Mouse (Mus musculus) heart, embryonic 15.5 days (tissue): ENCODE data around the gene Olfr1044. TPM values are rescaled to one million over a fixed set of nuclear protein-coding genes. Genes with fewer than 3 reads are reported as not detected.
"Not testable (repeated sequence)": the region's sequence is repeated elsewhere in the genome, so short reads cannot be mapped to it uniquely, and the experiment has no call there.

Experiments used
- ATAC-seq: fragments of 200-750 bp; cut with Nextera tagmentation; replicated peaks from 2 replicates; pipeline ENCODE4 v1.8.0; 2017; ENCODE audit warnings: low read depth, moderate TSS enrichment; ENCODE audit not compliant: insufficient number of reproducible peaks, insufficient read depth, low FRiP score
- H3K27ac ChIP-seq: fragments of 300-500 bp; sonication (generic); 2 replicates; pipeline ENCODE4 v1.5.1; 2015; ENCODE audit warnings: mild to moderate bottlenecking, inconsistent platforms
- H3K27me3 ChIP-seq: fragments of 300-500 bp; sonication (generic); 2 replicates; pipeline ENCODE4 v1.6.1; 2015; ENCODE audit warnings: inconsistent platforms
- H3K36me3 ChIP-seq: fragments of 300-500 bp; sonication (generic); 2 replicates; pipeline ENCODE4 v1.6.1; 2015; ENCODE audit warnings: mild to moderate bottlenecking, inconsistent platforms
- H3K4me1 ChIP-seq: fragments of 300-500 bp; sonication (generic); replicated peaks from 2 replicates; pipeline ENCODE4 v1.6.1; 2015; ENCODE audit warnings: inconsistent platforms
- H3K4me2 ChIP-seq: fragments of 300-500 bp; sonication (generic); 2 replicates; pipeline ENCODE4 v1.6.1; 2015; ENCODE audit warnings: inconsistent platforms, mild to moderate bottlenecking, moderate library complexity
- H3K4me3 ChIP-seq: fragments of 300-500 bp; sonication (generic); 2 replicates; pipeline ENCODE4 v1.5.1; 2015; ENCODE audit warnings: mild to moderate bottlenecking, inconsistent platforms
- H3K9ac ChIP-seq: fragments of 300-500 bp; sonication (generic); 2 replicates; pipeline ENCODE4 v1.6.1; 2015; ENCODE audit warnings: mild to moderate bottlenecking, inconsistent platforms
- H3K9me3 ChIP-seq: fragments of 300-500 bp; sonication (generic); replicated peaks from 2 replicates; pipeline ENCODE4 v1.6.1; 2016; ENCODE audit warnings: inconsistent platforms
- WGBS: fragments of 180-500 bp; shearing (Covaris S2); methylation state at CpG from one replicate; pipeline ENCODE4 v1.1.7; 2015; ENCODE audit warnings: mixed read lengths; 5-methylcytosine and 5-hydroxymethylcytosine counted together
- polyA plus RNA-seq: library from polyadenylated mRNA; unstranded; fragments of >200 nt; fragmentation: Nextera tagmentation; extraction: Ambion mirVana; gene quantifications from 2 replicates; pipeline ENCODE4 v1.2.1, GENCODE M21; 2015

Olfr1044 gene
- polyA plus RNA-seq, result not detected in 2 replicates

DNA sequence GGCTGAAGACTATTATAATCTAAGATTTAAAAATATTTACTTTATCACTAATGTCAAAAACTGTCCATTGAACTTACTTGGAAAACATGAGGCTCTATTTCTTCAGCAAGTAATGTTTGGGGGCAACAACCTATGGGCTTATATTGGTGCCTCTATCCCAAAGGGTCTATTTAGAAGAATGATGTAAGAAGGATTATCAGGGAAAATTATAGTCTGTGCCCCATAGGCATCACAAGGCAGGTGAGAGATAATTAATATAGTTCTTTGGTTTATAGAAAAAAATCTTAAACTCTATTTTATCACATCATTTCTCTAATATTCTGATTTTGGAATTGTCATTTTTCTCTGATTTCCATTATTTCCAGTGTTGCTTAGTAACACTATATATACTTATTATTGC is at the start of gene Olfr1044:
Gene Olfr1044, minus strand, starts transcription at position 101 of the 400 bp plus-strand sequence.
- Histone ChIP-seq H3K27ac (no peak within 1 kb of the TSS), H3K36me3 (no peaks in the 10 kb centered on the region), H3K9me3 (no peaks in the 10 kb centered on the region), H3K27me3 (no peaks in the 10 kb centered on the region), H3K4me2 (no peak within 1 kb of the TSS), H3K9ac (no peak within 1 kb of the TSS), H3K4me1 (no peaks in the 10 kb centered on the region), H3K4me3 (no peak within 1 kb of the TSS)
- no peak for ATAC-seq

DNA sequence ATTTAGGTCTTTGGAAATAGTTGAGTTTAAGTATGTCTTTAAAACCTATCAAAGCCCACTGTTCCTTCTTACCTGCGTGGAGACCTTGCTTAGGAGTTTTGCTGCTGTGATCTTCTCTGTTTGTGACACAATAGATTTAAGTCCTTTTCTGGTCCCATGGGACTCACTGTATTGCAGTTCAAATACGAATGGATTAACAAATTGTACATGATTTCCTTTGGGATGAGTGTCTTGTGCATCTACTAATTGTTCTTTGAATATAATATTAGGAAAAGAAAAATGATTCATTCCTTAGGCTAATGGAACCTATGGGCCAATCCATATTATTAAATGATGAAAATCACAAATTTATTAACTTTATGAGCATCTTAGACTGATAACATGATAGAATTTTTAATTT is 41.6 kb upstream of the Olfr1044 start, which contains the start of gene Olfr1046:
Gene Olfr1046, minus strand, starts transcription at position 101 of the 400 bp plus-strand sequence.
- H3K4me1 ChIP-seq, result no peaks in the 10 kb centered on the region
- H3K4me2 ChIP-seq, result no peak within 1 kb of the TSS
- H3K36me3 ChIP-seq, result no peaks in the 10 kb centered on the region
- no peak within 1 kb of the TSS for H3K27ac ChIP-seq
- H3K4me3 ChIP-seq, result no peak within 1 kb of the TSS
- 57% methylated on average over 2 of the region's 2 CpGs for WGBS
- H3K9ac ChIP-seq, result no peak within 1 kb of the TSS
- H3K27me3 ChIP-seq, result no peaks in the 10 kb centered on the region
- no peak for ATAC-seq
- no peaks in the 10 kb centered on the region for H3K9me3 ChIP-seq

GRCm38 (mm10) chr2:86202909-86203308 is 25.3 kb upstream of the Olfr1044 start, which contains the start of gene Olfr1045:
Gene Olfr1045 (minus strand): TSS chr2:86203009.
- H3K9ac ChIP-seq, result no peak within 1 kb of the TSS
- no peak for ATAC-seq
- H3K4me3 ChIP-seq, result no peak within 1 kb of the TSS
- H3K27me3 ChIP-seq, result no peaks in the 10 kb centered on the region
- no peak within 1 kb of the TSS for H3K4me2 ChIP-seq
- no peaks in the 10 kb centered on the region for H3K4me1 ChIP-seq
- H3K27ac ChIP-seq, result no peak within 1 kb of the TSS
- no peaks in the 10 kb centered on the region for H3K36me3 ChIP-seq
- no peaks in the 10 kb centered on the region for H3K9me3 ChIP-seq

- Histone ChIP-seq H3K4me2 (no peak overlapping the region), H3K4me1 (no peaks in the 10 kb centered on the region), H3K9ac (no peak overlapping the region), H3K36me3 (no peaks in the 10 kb centered on the region), H3K4me3 (no peak overlapping the region), H3K27ac (no peak overlapping the region), H3K27me3 (no peaks in the 10 kb centered on the region), H3K9me3 (no peaks in the 10 kb centered on the region)
- ATAC-seq, result no peak
- 41% methylated on average over 1 of the region's 1 CpGs for WGBS
These were observed 18.2 kb upstream of the Olfr1044 start for GRCm38 (mm10) chr2:86195863-86196262.

- no peaks in the 10 kb centered on the region for H3K4me1 ChIP-seq
- H3K9ac ChIP-seq, result no peak within 1 kb of the TSS
These were observed 8.0 kb upstream of the Olfr1044 start, which contains the start of gene Olfr52 for GRCm38 (mm10) chr2:86185583-86185982. Gene Olfr52 (minus strand): TSS chr2:86185683.

GRCm38 (mm10) chr2:86179950-86180349 is 2.3 kb upstream of the Olfr1044 start:
- Histone ChIP-seq H3K27ac (no peak overlapping the region), H3K36me3 (no peaks in the 10 kb centered on the region), H3K4me3 (no peak overlapping the region), H3K4me2 (no peak overlapping the region), H3K9ac (no peak overlapping the region), H3K9me3 (no peaks in the 10 kb centered on the region), H3K27me3 (no peaks in the 10 kb centered on the region), H3K4me1 (no peaks in the 10 kb centered on the region)
- 77% methylated on average over 3 of the region's 3 CpGs for WGBS
- no peak for ATAC-seq

More at GRCm38 (mm10) chr2:86185583-86185982, 8.0 kb upstream of the Olfr1044 start, which contains the start of gene Olfr52:
- H3K27ac ChIP-seq, result no peak within 1 kb of the TSS
- no peaks in the 10 kb centered on the region for H3K36me3 ChIP-seq
- H3K4me3 ChIP-seq, result no peak within 1 kb of the TSS
- H3K27me3 ChIP-seq, result no peaks in the 10 kb centered on the region
- H3K4me2 ChIP-seq, result no peak within 1 kb of the TSS
- ATAC-seq, result no peak
- H3K9me3 ChIP-seq, result no peaks in the 10 kb centered on the region

- not testable (repeated sequence) for H3K9me3 ChIP-seq, ATAC-seq, H3K36me3 ChIP-seq, H3K9ac ChIP-seq, H3K27ac ChIP-seq, H3K4me3 ChIP-seq, H3K27me3 ChIP-seq, H3K4me2 ChIP-seq, H3K4me1 ChIP-seq
- 75% methylated on average over 7 of the region's 7 CpGs for WGBS
These were observed 2.2 kb downstream of the Olfr1044 start for GRCm38 (mm10) chr2:86175422-86175821.

- 80% methylated on average over 2 of the region's 2 CpGs for WGBS
These were observed 10.2 kb downstream of the Olfr1044 start, which contains the start of gene Olfr1043 for GRCm38 (mm10) chr2:86167422-86167821. Gene Olfr1043 (minus strand): TSS chr2:86167522.

GRCm38 (mm10) chr2:86161738-86162137 is 15.9 kb downstream of the Olfr1044 start, which contains the start of gene Olfr1042:
Gene Olfr1042 (minus strand): TSS chr2:86161838.
- H3K9me3 ChIP-seq, result no peaks in the 10 kb centered on the region
- 77% methylated on average over 2 of the region's 2 CpGs for WGBS
- H3K36me3 ChIP-seq, result no peaks in the 10 kb centered on the region
- no peak within 1 kb of the TSS for H3K27ac ChIP-seq
- no peak within 1 kb of the TSS for H3K4me2 ChIP-seq
- ATAC-seq, result no peak
- no peak within 1 kb of the TSS for H3K4me3 ChIP-seq
- no peaks in the 10 kb centered on the region for H3K27me3 ChIP-seq
- H3K4me1 ChIP-seq, result no peaks in the 10 kb centered on the region
- no peak within 1 kb of the TSS for H3K9ac ChIP-seq

More at GRCm38 (mm10) chr2:86167422-86167821, 10.2 kb downstream of the Olfr1044 start, which contains the start of gene Olfr1043:
- Histone ChIP-seq H3K27me3 (no peaks in the 10 kb centered on the region), H3K4me2 (no peak within 1 kb of the TSS), H3K4me3 (no peak within 1 kb of the TSS), H3K36me3 (no peaks in the 10 kb centered on the region), H3K9me3 (no peaks in the 10 kb centered on the region), H3K27ac (no peak within 1 kb of the TSS), H3K4me1 (no peaks in the 10 kb centered on the region), H3K9ac (no peak within 1 kb of the TSS)
- ATAC-seq, result no peak

- H3K27ac ChIP-seq, result no peak within 1 kb of the TSS
- no peaks in the 10 kb centered on the region for H3K27me3 ChIP-seq
- no peak within 1 kb of the TSS for H3K9ac ChIP-seq
- WGBS, result 49% methylated on average over 1 of the region's 1 CpGs
- no peaks in the 10 kb centered on the region for H3K4me1 ChIP-seq
- H3K36me3 ChIP-seq, result no peaks in the 10 kb centered on the region
- no peak within 1 kb of the TSS for H3K4me2 ChIP-seq
- no peaks in the 10 kb centered on the region for H3K9me3 ChIP-seq
- H3K4me3 ChIP-seq, result no peak within 1 kb of the TSS
- no peak for ATAC-seq
These were observed 31.0 kb downstream of the Olfr1044 start, which contains the start of gene Olfr1040 for GRCm38 (mm10) chr2:86146632-86147031. Gene Olfr1040 (minus strand): TSS chr2:86146732.

DNA sequence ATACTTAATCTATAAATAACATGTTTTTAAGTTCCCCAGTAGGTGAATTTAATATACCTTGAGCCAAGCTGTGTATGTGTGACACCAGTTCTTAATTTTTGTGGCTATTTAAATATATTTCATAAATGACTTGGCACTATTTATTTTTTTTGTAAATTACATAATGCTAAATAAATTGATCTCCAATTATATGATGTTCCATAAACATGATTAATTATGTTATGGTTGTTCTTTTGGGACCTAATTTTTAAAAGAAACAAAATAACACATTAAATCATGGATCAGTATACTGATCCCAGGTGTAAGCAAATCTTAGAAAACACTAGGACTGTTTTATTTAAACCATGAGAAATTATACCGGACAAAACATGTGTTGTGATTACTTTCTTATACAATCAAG is 41.8 kb downstream of the Olfr1044 start, which contains the start of gene Olfr1039:
Gene Olfr1039, minus strand, starts transcription at position 101 of the 400 bp plus-strand sequence.
- Histone ChIP-seq H3K4me2 (no peak within 1 kb of the TSS), H3K9ac (no peak within 1 kb of the TSS), H3K4me3 (no peak within 1 kb of the TSS), H3K27ac (no peak within 1 kb of the TSS), H3K9me3 (no peaks in the 10 kb centered on the region), H3K4me1 (no peaks in the 10 kb centered on the region), H3K36me3 (no peaks in the 10 kb centered on the region), H3K27me3 (no peaks in the 10 kb centered on the region)
- ATAC-seq, result no peak
- 92% methylated on average over 1 of the region's 1 CpGs for whole genome bisulfite sequencing
